Mouse (Mus musculus) kidney, adult 2 months (tissue): ENCODE results near the gene Crot. TPM values are rescaled to one million over a fixed set of nuclear protein-coding genes. Genes with fewer than 3 reads are reported as not detected.
A peak's percentile ranks its signal among the peaks of the same experiment; 100 is the strongest.

Experiments used
- DNase-seq: peaks from one replicate; pipeline ENCODE4 v3.0.0; 2021
- H3K27ac ChIP-seq: fragments of 200-500 bp; 2 replicates; pipeline ENCODE4 v1.5.1; 2012; ENCODE audit warnings: low read depth, low read length, control low read depth, inconsistent platforms; ENCODE audit not compliant: insufficient read depth
- H3K27me3 ChIP-seq: fragments of 200-500 bp; replicated peaks from 2 replicates; pipeline ENCODE4 v1.6.1; 2012; ENCODE audit warnings: mild to moderate bottlenecking, moderate library complexity, low read length, inconsistent platforms; ENCODE audit not compliant: control insufficient read depth, insufficient read depth
- H3K36me3 ChIP-seq: fragments of 200-500 bp; 2 replicates; pipeline ENCODE4 v1.6.1; 2012; ENCODE audit warnings: mild to moderate bottlenecking, moderate library complexity, low read length, inconsistent platforms; ENCODE audit not compliant: control insufficient read depth, insufficient read depth
- H3K4me1 ChIP-seq: fragments of 200-500 bp; 2 replicates; pipeline ENCODE4 v1.6.1; 2011; ENCODE audit warnings: low read length; ENCODE audit not compliant: control insufficient read depth, insufficient read depth
- H3K4me3 ChIP-seq: fragments of 200-500 bp; 2 replicates; pipeline ENCODE4 v1.5.1; 2011; ENCODE audit warnings: mild to moderate bottlenecking, low read depth, low read length, control low read depth; ENCODE audit not compliant: insufficient read depth
- CTCF ChIP-seq: fragments of 200-500 bp; conservative IDR thresholded peaks from 2 replicates; pipeline ENCODE4 v1.5.1; 2011; ENCODE audit warnings: low read depth, mild to moderate bottlenecking, control low read depth, low read length, moderate library complexity, mixed read lengths; ENCODE audit not compliant: insufficient read depth, insufficient read length
- POLR2A ChIP-seq: fragments of 200-500 bp; IDR thresholded peaks from one replicate; pipeline ENCODE4 v1.6.1; 2011; ENCODE audit warnings: low read depth, low read length, control low read depth
- WGBS: fragments of 180-500 bp; shearing (Covaris S2); methylation state at CpG from one replicate; pipeline ENCODE4 v1.1.7; 2018; 5-methylcytosine and 5-hydroxymethylcytosine counted together
- polyA plus RNA-seq: library from polyadenylated mRNA; depleted of rRNA; stranded (reverse); fragments of >200 nt; gene quantifications from 2 replicates; pipeline ENCODE4 v1.2.3, GENCODE M21; 2012; rRNA removed

Gene Crot
- polyA plus RNA-seq: 39.7 and 43.5 TPM in 2 replicates

DNA sequence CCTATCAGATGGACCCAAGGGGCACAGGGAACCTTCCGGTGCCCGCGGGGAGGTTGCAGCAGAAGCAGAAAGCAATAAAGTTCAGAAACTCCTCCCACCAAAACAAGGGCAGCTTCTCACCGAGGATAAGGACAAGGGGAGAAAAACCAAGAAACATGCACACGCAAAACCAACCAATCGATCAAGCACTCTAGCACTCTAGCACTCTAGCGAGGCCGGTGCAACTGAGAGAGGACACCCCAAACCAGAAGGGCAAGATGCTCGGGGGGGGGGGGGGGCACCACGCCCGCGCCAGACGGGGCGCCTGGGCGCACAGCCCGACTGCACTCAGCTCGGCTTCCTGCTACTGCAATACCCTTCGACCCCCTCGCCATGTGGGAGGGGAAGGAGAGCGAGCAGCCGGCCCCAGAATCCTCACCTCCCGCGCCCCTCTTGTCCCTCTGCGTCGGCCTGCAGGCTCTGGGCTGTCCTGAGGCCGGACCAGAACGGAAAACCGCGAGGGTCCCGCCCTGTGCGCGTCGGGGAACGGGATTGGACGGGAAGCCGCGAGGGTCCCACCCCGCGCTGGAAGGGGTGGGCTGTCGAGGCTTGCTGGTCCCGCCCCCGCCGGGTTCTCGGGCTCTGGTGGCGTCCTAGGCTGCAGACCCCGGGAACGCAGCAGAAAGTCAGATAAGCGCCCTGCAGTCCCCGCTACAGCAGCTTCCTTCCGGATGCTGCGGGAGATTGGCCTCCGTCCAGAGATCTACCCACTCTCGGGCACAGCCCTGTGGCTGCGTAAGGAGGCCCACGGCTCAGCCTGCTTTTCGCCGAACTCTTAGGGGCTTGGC is at the start of gene Crot:
Gene Crot (minus strand): TSS at position 639 of the 827 bp plus-strand sequence.
- DNase-seq: peak; percentile 96
- H3K4me1 ChIP-seq: peaks cover 10% of the 10 kb centered on the region; the same call in 1 of the 2 replicates
- H3K27ac ChIP-seq: peak within 1 kb of the TSS; percentile 92
- H3K4me3 ChIP-seq: peak within 1 kb of the TSS; percentile 93
- no peaks in the 10 kb centered on the region for H3K27me3 ChIP-seq
- TF ChIP-seq POLR2A: peak; percentile 91
- TF ChIP-seq CTCF: no peak
- peaks cover 2% of the 10 kb centered on the region for H3K36me3 ChIP-seq
- WGBS: under 1% methylated on average over 56 of the region's 57 CpGs

DNA sequence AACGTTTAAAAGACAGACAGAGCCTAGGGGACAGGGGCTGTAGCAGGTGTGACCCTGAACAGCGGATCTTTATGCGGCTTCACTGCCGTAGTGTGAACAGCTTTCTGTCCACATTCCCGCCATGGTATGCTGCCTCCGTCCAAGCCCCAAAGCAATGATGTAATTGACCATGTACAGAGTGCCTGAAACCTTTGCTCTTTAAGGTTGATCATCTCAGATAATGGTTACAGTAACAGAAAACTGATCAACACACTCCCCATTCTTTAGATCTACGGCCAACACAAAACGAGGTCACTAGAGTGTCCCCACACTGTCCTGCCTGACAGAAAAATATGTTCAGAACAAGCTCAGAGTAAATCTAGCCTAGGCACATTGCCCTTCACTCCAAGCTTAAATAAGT is 48.8 kb upstream of the Crot start:
- DNase-seq: no peak
- Histone ChIP-seq H3K27me3 (no peaks in the 10 kb centered on the region), H3K4me3 (no peak overlapping the region), H3K27ac (no peak overlapping the region), H3K4me1 (no peaks in the 10 kb centered on the region), H3K36me3 (no peaks in the 10 kb centered on the region)
- TF ChIP-seq POLR2A (no peak), CTCF (no peak)
- 59% methylated on average over 8 of the region's 8 CpGs for WGBS

DNA sequence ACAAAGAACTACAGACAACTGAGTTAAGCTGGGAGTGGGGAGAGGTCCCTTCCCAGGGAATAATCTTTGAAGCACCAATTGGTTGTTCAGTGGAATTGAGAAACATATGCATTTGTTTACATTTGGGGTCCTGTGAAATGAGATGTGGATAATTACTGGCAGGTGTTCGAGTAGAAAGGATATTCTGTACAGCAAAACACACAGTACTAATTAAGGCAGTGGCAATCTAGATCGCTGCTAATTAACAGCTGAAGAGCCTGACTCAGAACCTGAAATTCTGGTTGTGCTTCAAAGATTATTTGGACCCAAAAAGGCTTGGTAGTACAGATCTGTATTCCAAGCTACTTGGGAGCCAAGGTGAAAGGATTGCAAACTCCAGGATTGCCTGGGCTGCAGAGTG is 47.7 kb upstream of the Crot start:
- no peak overlapping the region for H3K27ac ChIP-seq
- 47% methylated on average over 2 of the region's 2 CpGs for WGBS
- no peaks in the 10 kb centered on the region for H3K4me1 ChIP-seq
- no peak for DNase-seq
- no peak overlapping the region for H3K4me3 ChIP-seq
- no peak for TF ChIP-seq CTCF
- TF ChIP-seq POLR2A: no peak
- H3K36me3 ChIP-seq: no peaks in the 10 kb centered on the region
- no peaks in the 10 kb centered on the region for H3K27me3 ChIP-seq

DNA sequence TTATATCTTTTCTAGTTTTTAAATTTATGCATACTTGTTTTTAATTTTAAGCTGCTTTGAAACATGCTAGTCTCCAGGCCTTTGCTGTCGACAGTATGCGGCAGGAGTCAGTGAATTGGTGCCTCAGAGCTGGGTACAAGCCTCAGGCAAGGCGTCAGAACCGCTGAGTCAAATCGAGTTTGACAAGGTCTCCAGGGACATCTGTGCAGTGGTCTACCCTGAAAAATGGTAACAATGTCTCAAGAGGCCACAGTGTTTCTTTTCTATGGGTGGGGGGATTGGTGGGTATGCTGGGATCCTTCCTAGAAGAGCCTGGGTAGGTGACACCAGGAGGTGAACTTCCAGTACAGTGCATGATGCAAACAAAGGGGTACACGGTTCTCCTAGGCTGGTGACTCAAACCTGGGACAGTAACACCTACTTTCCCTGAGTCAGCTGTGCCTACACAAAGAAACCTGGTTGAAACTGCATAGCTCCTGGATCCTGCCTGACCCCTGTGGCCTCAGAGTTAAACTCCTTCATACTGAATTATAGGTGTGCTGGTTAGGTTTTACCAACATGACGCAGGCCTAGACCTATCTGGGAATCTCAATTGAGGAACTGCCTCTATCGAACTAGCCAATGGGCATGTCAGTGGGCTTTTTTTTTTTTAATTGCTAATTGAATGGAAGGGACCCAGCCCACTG is 46.6 kb upstream of the Crot start:
- no peak overlapping the region for H3K4me3 ChIP-seq
- no peaks in the 10 kb centered on the region for H3K4me1 ChIP-seq
- WGBS: 71% methylated on average over 8 of the region's 8 CpGs
- no peaks in the 10 kb centered on the region for H3K36me3 ChIP-seq
- DNase-seq: no peak
- no peak for TF ChIP-seq CTCF
- no peak overlapping the region for H3K27ac ChIP-seq
- H3K27me3 ChIP-seq: no peaks in the 10 kb centered on the region

DNA sequence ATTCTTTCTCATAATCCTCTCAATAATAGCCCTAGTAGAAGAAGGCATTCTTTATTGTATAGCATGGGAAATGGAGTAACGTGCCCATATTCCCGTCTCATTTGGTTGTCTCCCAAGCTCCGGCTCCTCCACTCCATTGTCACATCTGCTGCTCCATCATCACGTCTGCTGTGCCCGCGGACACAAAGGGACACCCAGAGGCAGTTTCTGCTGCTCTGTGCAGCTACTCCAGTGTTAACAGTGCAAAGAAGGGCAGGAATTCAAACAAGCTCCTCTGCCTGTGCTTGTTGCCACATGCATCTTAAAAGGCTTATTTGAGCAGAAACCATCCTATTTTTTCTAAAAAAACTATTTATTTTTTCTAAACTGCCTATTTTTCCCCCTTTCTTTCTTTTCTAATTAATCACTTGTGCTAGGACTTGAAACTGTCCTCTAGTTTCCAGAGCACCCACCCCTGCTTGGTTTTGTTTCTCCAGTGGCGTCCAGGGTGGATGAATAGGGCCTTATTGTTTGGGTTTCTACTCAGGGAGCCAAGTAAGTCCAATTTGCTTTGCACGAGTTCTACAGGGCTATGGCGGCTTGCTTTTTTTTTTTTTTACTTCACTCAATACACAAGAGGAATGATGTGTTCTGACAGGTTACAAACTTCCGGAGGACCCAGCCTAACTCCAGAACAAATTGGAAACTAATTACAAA is 45.7 kb upstream of the Crot start:
- no peak for TF ChIP-seq CTCF
- no peak for TF ChIP-seq POLR2A
- no peaks in the 10 kb centered on the region for H3K36me3 ChIP-seq
- no peaks in the 10 kb centered on the region for H3K4me1 ChIP-seq
- no peak overlapping the region for H3K27ac ChIP-seq
- DNase-seq: no peak
- H3K4me3 ChIP-seq: no peak overlapping the region
- H3K27me3 ChIP-seq: no peaks in the 10 kb centered on the region
- WGBS: 87% methylated on average over 10 of the region's 10 CpGs

DNA sequence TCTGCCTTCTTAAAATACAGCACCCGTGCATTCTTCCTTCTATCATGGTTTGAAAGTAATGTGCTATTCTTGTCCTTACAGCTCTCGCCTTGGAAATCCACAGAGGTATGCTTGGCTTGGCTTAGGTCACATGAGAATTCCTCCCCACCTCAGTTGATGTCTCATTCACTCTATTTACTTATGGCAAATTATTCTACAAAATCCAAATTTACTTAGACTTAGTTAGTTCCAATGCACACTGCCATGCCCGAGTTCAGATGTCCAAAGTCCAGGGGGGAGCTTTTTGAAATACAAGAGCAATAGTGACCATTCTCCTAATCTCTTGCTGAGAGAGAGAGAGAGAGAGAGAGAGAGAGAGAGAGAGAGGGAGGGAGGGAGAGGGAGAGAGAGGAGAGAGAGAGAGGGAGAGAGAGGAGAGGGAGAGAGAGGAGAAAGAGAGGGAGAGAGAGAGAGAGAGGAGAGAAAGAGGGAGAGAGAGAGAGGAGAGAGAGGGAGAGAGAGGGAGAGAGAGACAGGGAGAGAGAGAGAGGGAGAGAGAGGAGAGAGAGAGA is 43.6 kb upstream of the Crot start:
- H3K27ac ChIP-seq: no peak overlapping the region
- H3K4me3 ChIP-seq: no peak overlapping the region
- no peak for DNase-seq
- no peaks in the 10 kb centered on the region for H3K27me3 ChIP-seq
- no peaks in the 10 kb centered on the region for H3K36me3 ChIP-seq
- 55% methylated on average over 3 of the region's 3 CpGs for WGBS
- H3K4me1 ChIP-seq: no peaks in the 10 kb centered on the region
- no peak for TF ChIP-seq CTCF
- TF ChIP-seq POLR2A: no peak

DNA sequence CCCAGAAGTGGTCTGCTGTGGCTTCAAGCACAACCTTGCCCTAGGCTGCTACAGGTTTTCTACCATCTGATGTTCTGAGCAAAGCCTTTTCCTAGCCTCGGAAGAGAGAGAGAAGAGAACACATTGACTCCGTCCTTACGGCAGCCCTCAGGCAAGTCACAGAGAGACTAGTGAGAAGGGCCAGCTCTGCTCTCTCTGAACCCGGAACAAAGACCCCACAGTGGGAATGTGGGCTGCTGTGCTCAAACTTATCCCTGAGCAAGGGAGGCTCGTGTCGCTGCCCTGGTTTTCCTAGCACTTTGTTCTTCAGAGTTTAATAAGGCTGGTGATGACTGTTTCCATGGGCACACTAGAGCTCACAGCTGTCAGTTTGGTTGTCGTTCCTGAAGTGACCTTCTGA is 42.9 kb upstream of the Crot start:
- no peak for TF ChIP-seq CTCF
- H3K36me3 ChIP-seq: no peaks in the 10 kb centered on the region
- no peaks in the 10 kb centered on the region for H3K27me3 ChIP-seq
- H3K4me1 ChIP-seq: peaks cover 4% of the 10 kb centered on the region; the same call in 1 of the 2 replicates
- H3K4me3 ChIP-seq: no peak overlapping the region
- DNase-seq: no peak
- 75% methylated on average over 7 of the region's 7 CpGs for WGBS
- H3K27ac ChIP-seq: no peak overlapping the region
